Mouse (Mus musculus) CH12.LX (cell line): ENCODE measurements around the gene Selenov. TPM values are rescaled to one million over a fixed set of nuclear protein-coding genes. Genes with fewer than 3 reads are reported as not detected.

Source experiments
- DNase-seq: peaks from one replicate; pipeline ENCODE4 v3.0.0-alpha.2; 2013; ENCODE audit errors: extremely low read depth
- H3K27ac ChIP-seq: 2 replicates; pipeline ENCODE4 v1.5.1; 2012; ENCODE audit warnings: low read depth, mild to moderate bottlenecking, control low read depth, moderate library complexity; ENCODE audit not compliant: insufficient read depth
- H3K27me3 ChIP-seq: replicated peaks from 2 replicates; pipeline ENCODE3; 2012; ENCODE audit warnings: inconsistent platforms
- H3K36me3 ChIP-seq, 2 experiments: replicated peaks in 1 of 2; 2 replicates each; pipeline versions ENCODE3 to v1.6.1; 2012; ENCODE audit warnings: inconsistent platforms in 1 of 2, low read length in 1 of 2, mild to moderate bottlenecking in 1 of 2, mixed read lengths in 1 of 2, moderate library complexity in 1 of 2; ENCODE audit not compliant: control insufficient read depth in 1 of 2, insufficient read depth in 1 of 2
- H3K4me1 ChIP-seq, 2 experiments: 2 replicates each; pipeline ENCODE4 v1.6.1; 2012; ENCODE audit warnings: inconsistent platforms in 1 of 2, moderate library complexity in 1 of 2; ENCODE audit not compliant: insufficient read depth in 2 of 2, control insufficient read depth in 1 of 2
- H3K4me2 ChIP-seq: 2 replicates; pipeline ENCODE4 v1.6.1; 2012; ENCODE audit warnings: low read depth, mild to moderate bottlenecking, control low read depth; ENCODE audit not compliant: poor library complexity, insufficient read depth, severe bottlenecking
- H3K4me3 ChIP-seq, 3 experiments: fragments of 150-350 bp in 1 of 3; sonication (generic) in 1 of 3; replicated peaks in 1 of 3; 2 replicates each; pipeline versions ENCODE3 to v1.5.1; 2011 to 2012; ENCODE audit warnings: low read depth in 2 of 3, low read length in 2 of 3, mild to moderate bottlenecking in 2 of 3, moderate library complexity in 2 of 3, control low read depth in 1 of 3, improper control_type of control experiment in 1 of 3, inconsistent platforms in 1 of 3, mixed read lengths in 1 of 3; ENCODE audit not compliant: poor library complexity in 1 of 3
- H3K79me2 ChIP-seq: replicated peaks from 2 replicates; pipeline ENCODE4 v1.6.1; 2012; ENCODE audit warnings: mild to moderate bottlenecking, moderate library complexity; ENCODE audit not compliant: control insufficient read depth, poor library complexity, insufficient read depth, severe bottlenecking; ENCODE audit errors: extremely low read depth
- H3K9ac ChIP-seq: 2 replicates; pipeline ENCODE4 v1.6.1; 2012; ENCODE audit warnings: low read depth, mild to moderate bottlenecking, control low read depth, moderate library complexity; ENCODE audit not compliant: insufficient read depth
- H3K9me3 ChIP-seq: replicated peaks from 2 replicates; pipeline ENCODE3; 2012; ENCODE audit warnings: low read length, inconsistent platforms, mixed read lengths
- BHLHE40 ChIP-seq: IDR thresholded peaks from 2 replicates; pipeline ENCODE4 v1.6.1; 2011; ENCODE audit warnings: mild to moderate bottlenecking, low read depth, low read length, improper control_type of control experiment
- CHD1 ChIP-seq: IDR thresholded peaks from 2 replicates; pipeline ENCODE4 v1.6.1; 2012; ENCODE audit warnings: low read depth, low read length, improper control_type of control experiment, inconsistent platforms
- CTCF ChIP-seq, 2 experiments: IDR thresholded peaks in 1 of 2; conservative IDR thresholded peaks in 1 of 2; 2 replicates each; pipeline ENCODE4 v1.5.1; 2011 to 2012; ENCODE audit warnings: low read depth in 2 of 2, low read length in 2 of 2, improper control_type of control experiment in 1 of 2, inconsistent platforms in 1 of 2, mild to moderate bottlenecking in 1 of 2, moderate library complexity in 1 of 2
- E2F4 ChIP-seq: IDR thresholded peaks from 2 replicates; pipeline ENCODE4 v1.6.1; 2011; ENCODE audit warnings: low read depth, low read length, improper control_type of control experiment; ENCODE audit not compliant: insufficient replicate concordance
- HCFC1 ChIP-seq: IDR thresholded peaks from 2 replicates; pipeline ENCODE4 v1.6.1; 2012; ENCODE audit warnings: low read depth, mild to moderate bottlenecking, inconsistent platforms, low read length, improper control_type of control experiment
- IRF4 ChIP-seq: IDR thresholded peaks from 2 replicates; pipeline ENCODE4 v1.6.1; 2014; ENCODE audit warnings: low read depth, mild to moderate bottlenecking, inconsistent platforms, low read length, improper control_type of control experiment
- JUN ChIP-seq: IDR thresholded peaks from 2 replicates; pipeline ENCODE4 v1.6.1; 2011; ENCODE audit warnings: low read depth, mild to moderate bottlenecking, low read length, improper control_type of control experiment, moderate library complexity; ENCODE audit not compliant: insufficient read depth
- MAFK ChIP-seq: IDR thresholded peaks from 2 replicates; pipeline ENCODE4 v1.6.1; 2011; ENCODE audit warnings: low read length, improper control_type of control experiment; ENCODE audit not compliant: insufficient replicate concordance
- MAX ChIP-seq: IDR thresholded peaks from 2 replicates; pipeline ENCODE4 v1.6.1; 2011; ENCODE audit warnings: low read length, improper control_type of control experiment
- MAZ ChIP-seq: IDR thresholded peaks from 2 replicates; pipeline ENCODE4 v1.6.1; 2012; ENCODE audit warnings: low read depth, mild to moderate bottlenecking, inconsistent platforms, low read length, improper control_type of control experiment, moderate library complexity
- MEF2A ChIP-seq: IDR thresholded peaks from 2 replicates; pipeline ENCODE4 v1.6.1; 2014; ENCODE audit warnings: low read depth, mild to moderate bottlenecking, inconsistent platforms, low read length, improper control_type of control experiment, borderline replicate concordance
- MYC ChIP-seq: IDR thresholded peaks from 2 replicates; pipeline ENCODE4 v1.6.1; 2011; ENCODE audit warnings: low read depth, mild to moderate bottlenecking, improper control_type of control experiment, low read length
- NELFE ChIP-seq: IDR thresholded peaks from 2 replicates; pipeline ENCODE4 v1.6.1; 2011; ENCODE audit warnings: low read depth, low read length, improper control_type of control experiment
- NRF1 ChIP-seq: IDR thresholded peaks from 2 replicates; pipeline ENCODE4 v1.6.1; 2014; ENCODE audit warnings: low read depth, mild to moderate bottlenecking, inconsistent platforms, low read length, improper control_type of control experiment, moderate library complexity
- PAX5 ChIP-seq: IDR thresholded peaks from 2 replicates; pipeline ENCODE4 v1.6.1; 2012; ENCODE audit warnings: low read length, inconsistent platforms, mixed read lengths
- RAD21 ChIP-seq: IDR thresholded peaks from 2 replicates; pipeline ENCODE4 v1.6.1; 2011; ENCODE audit warnings: low read depth, mild to moderate bottlenecking, low read length, improper control_type of control experiment, moderate library complexity
- UBTF ChIP-seq: IDR thresholded peaks from 2 replicates; pipeline ENCODE4 v1.6.1; 2012; ENCODE audit warnings: low read depth, mild to moderate bottlenecking, inconsistent platforms, low read length, improper control_type of control experiment, moderate library complexity
- USF1 ChIP-seq: IDR thresholded peaks from 2 replicates; pipeline ENCODE4 v1.6.1; 2014; ENCODE audit warnings: low read depth, mild to moderate bottlenecking, inconsistent platforms, low read length, improper control_type of control experiment
- USF2 ChIP-seq: conservative IDR thresholded peaks from 2 replicates; pipeline ENCODE4 v1.6.1; 2011; ENCODE audit warnings: low read depth, low read length, improper control_type of control experiment
- ZMIZ1 ChIP-seq: IDR thresholded peaks from 2 replicates; pipeline ENCODE4 v1.6.1; 2012; ENCODE audit warnings: low read depth, mild to moderate bottlenecking, inconsistent platforms, low read length, improper control_type of control experiment
- dilution Hi-C: fragments of 300-500 bp; cut with MboI; formaldehyde crosslinking; loops from 2 replicates; pipeline ENCODE4 v1.14.3; 2020; ENCODE audit warnings: low sequenced_read_pairs; ENCODE audit not compliant: extremely low pct_unique_long_range_greater_than_20kb, extremely low pct_ligation_motif_present
- in situ Hi-C: fragments of 300-500 bp; cut with MboI; formaldehyde crosslinking; loops from 3 replicates; pipeline ENCODE4 v1.14.3; 2019; ENCODE audit warnings: low sequenced_read_pairs, low pct_ligation_motif_present, low pct_unique_long_range_greater_than_20kb, mixed read lengths
- polyA plus RNA-seq: library from polyadenylated mRNA; unstranded; fragments of >175 nt; gene quantifications from 2 replicates; pipeline ENCODE4 v1.2.1, GENCODE M21; 2012; ENCODE audit warnings: low read depth; ENCODE audit not compliant: insufficient read length
- total RNA-seq, 2 experiments: library from RNA; depleted of rRNA; stranded (reverse); fragments of 300-350 nt in 1 of 2; fragments of >200 nt in 1 of 2; gene quantifications; 2 replicates each; pipeline ENCODE4 v1.2.3; 2012 to 2014

Gene Selenov
- total and polyA plus RNA-seq, 3 experiments: not detected

DNA sequence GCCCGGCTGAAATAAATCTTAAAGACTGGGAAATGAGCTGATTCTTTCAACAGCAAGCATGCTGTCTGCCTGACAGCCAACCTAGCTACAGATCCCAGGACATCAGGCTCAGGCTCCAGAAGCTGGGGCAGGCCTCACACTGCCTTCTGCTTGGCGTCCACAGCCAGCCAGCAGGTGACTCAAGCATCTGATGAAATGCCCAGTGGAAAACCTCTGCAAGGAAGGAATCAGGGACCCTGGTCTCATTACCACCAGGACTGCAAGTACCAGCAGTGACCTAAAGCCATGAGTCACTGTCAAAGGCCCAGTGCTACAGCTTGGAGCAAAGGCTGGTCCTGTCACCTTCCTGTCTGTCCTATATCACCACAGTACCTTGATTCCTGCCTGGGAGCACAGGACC lies 44.5 kb upstream of the Selenov start:
- H3K36me3 ChIP-seq: peaks cover 38 to 52% of the 10 kb centered on the region in 2 experiments
- H3K9ac ChIP-seq: no peak overlapping the region
- H3K27me3 ChIP-seq: no peaks in the 10 kb centered on the region
- no peak overlapping the region for H3K4me2 ChIP-seq
- peaks cover 67% of the 10 kb centered on the region for H3K79me2 ChIP-seq
- in situ Hi-C loops (no loop called here), dilution Hi-C loops (no loop called here)
- H3K4me3 ChIP-seq: no peak overlapping the region
- TF ChIP-seq MAZ (no peak), JUN (no peak)
- peaks cover 9 to 23% of the 10 kb centered on the region in 2 experiments for H3K4me1 ChIP-seq
- H3K27ac ChIP-seq: no peak overlapping the region
- no peak for DNase-seq
- no peaks in the 10 kb centered on the region for H3K9me3 ChIP-seq

DNA sequence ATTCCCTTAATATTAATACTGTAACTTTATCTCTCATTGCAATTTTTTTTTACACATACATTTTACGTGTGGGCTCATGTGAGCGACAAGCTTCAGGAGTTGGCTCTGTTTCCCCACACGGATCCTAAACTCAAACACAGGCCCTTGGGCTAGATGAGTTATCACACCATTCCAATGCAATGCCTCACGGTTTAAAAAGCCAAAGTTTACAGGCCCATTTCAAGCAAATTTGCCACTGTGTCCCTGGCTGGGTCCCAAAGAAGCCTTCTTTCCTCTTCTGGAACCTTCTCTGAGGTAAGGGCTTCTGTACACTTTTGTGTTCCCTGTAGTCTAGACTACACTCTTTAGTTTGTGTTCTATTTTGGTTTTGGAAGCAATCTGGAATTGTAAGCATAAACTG lies 43.5 kb upstream of the Selenov start:
- DNase-seq: no peak
- H3K4me1 ChIP-seq: peaks cover 9 to 23% of the 10 kb centered on the region in 2 experiments
- no peak for TF ChIP-seq PAX5
- no peak for TF ChIP-seq MAFK
- TF ChIP-seq RAD21: no peak
- no peak for TF ChIP-seq ZMIZ1
- no peak for TF ChIP-seq E2F4
- no peak for TF ChIP-seq NRF1
- TF ChIP-seq MAZ: no peak
- no peak for TF ChIP-seq NELFE
- TF ChIP-seq UBTF: no peak
- TF ChIP-seq USF2: no peak
- TF ChIP-seq HCFC1: no peak
- no peak for TF ChIP-seq CTCF (conservative IDR thresholded peaks at IDR 0.05 in 1 of 2, IDR thresholded peaks at IDR 0.05 in 1 of 2; ENCODE audit: low read depth in 2 of 2, low read length in 2 of 2)
- TF ChIP-seq MEF2A: no peak
- TF ChIP-seq USF1: no peak
- no peak for TF ChIP-seq MYC
- TF ChIP-seq CHD1: no peak
- TF ChIP-seq JUN: no peak
- no peak for TF ChIP-seq BHLHE40
- no peak for TF ChIP-seq IRF4
- no peak for TF ChIP-seq MAX
- no peak overlapping the region for H3K4me2 ChIP-seq
- no peak overlapping the region for H3K9ac ChIP-seq
- dilution Hi-C loops: no loop called here
- H3K27ac ChIP-seq: no peak overlapping the region
- in situ Hi-C loops: no loop called here
- no peaks in the 10 kb centered on the region for H3K27me3 ChIP-seq
- peaks cover 47 to 61% of the 10 kb centered on the region in 2 experiments for H3K36me3 ChIP-seq
- no peak overlapping the region for H3K4me3 ChIP-seq
- peaks cover 67% of the 10 kb centered on the region for H3K79me2 ChIP-seq
- H3K9me3 ChIP-seq: no peaks in the 10 kb centered on the region
